Mouse (Mus musculus) gastrocnemius, postnatal 25 days (tissue): Measurements from ENCODE around the gene Fkbp2. TPM values are rescaled to one million over a fixed set of nuclear protein-coding genes. Genes with fewer than 3 reads are reported as not detected.

Source experiments
- DNase-seq: peaks from one replicate; pipeline ENCODE4 v3.0.0; 2022
- long read RNA-seq, 2 experiments: library from polyadenylated mRNA; stranded (forward); transcript quantifications; one replicate each; pipeline ENCODE4 v2.0.0; 2021
- total RNA-seq, 2 experiments: library from RNA; stranded (reverse); gene quantifications; 1 replicate in 1 of 2; 2 replicates in 1 of 2; pipeline ENCODE4 v1.2.3; 2021

The Fkbp2 gene
- total RNA-seq, result 10 to 100 TPM in 1 of 2 experiments, 1 to 10 TPM in 1; 7.9 to 12.4 TPM
- long read RNA-seq, experiment 1, transcript Fkbp2-201 (6 exons, 642 nt), result minor isoform, 6 of 25 reads
- long read RNA-seq, experiment 1, transcript Fkbp2-202 (6 exons, 664 nt), result major isoform, 17 of 25 reads
- long read RNA-seq, experiment 1, partial matches to known transcripts, result 1 of 25 reads
- long read RNA-seq, experiment 1, other reads (novel, unspliced or antisense), result 1 of 25 reads
- long read RNA-seq, experiment 2, transcript Fkbp2-202 (6 exons, 664 nt), result major isoform, 9 of 14 reads
- long read RNA-seq, experiment 2, partial matches to known transcripts, result 1 of 14 reads
- long read RNA-seq, experiment 2, other reads (novel, unspliced or antisense), result 0 of 14 reads

GRCm38 (mm10) chr19:6980381-6981093 is at the start of gene Fkbp2:
TSS of gene Fkbp2 (minus strand) at chr19:6980501.
- peak; percentile 98 for DNase-seq

- DNase-seq, result no peak
Measured at GRCm38 (mm10) chr19:7029531-7029930, 49.2 kb upstream of the Fkbp2 start.

GRCm38 (mm10) chr19:7020224-7020641 is 39.9 kb upstream of the Fkbp2 start:
- DNase-seq, result no peak

GRCm38 (mm10) chr19:7019191-7019590 is 38.9 kb upstream of the Fkbp2 start, which contains the start of gene Fermt3:
TSS of gene Fermt3 (minus strand) at chr19:7019469.
- peak; percentile 53 for DNase-seq

GRCm38 (mm10) chr19:7018546-7018945 is 38.2 kb upstream of the Fkbp2 start:
- DNase-seq, result no peak

- DNase-seq, result no peak
Measured at GRCm38 (mm10) chr19:7017541-7018457, 37.5 kb upstream of the Fkbp2 start.

- DNase-seq, result no peak
Measured at GRCm38 (mm10) chr19:7014481-7015135, 34.3 kb upstream of the Fkbp2 start.

- DNase-seq, result no peak
Measured at GRCm38 (mm10) chr19:7013984-7014383, 33.7 kb upstream of the Fkbp2 start.

- no peak for DNase-seq
Measured at GRCm38 (mm10) chr19:7012426-7012825, 32.1 kb upstream of the Fkbp2 start.

GRCm38 (mm10) chr19:7006892-7007593 is 26.7 kb upstream of the Fkbp2 start:
- no peak for DNase-seq

GRCm38 (mm10) chr19:6999360-7000063 is 19.2 kb upstream of the Fkbp2 start:
- DNase-seq, result no peak

- no peak for DNase-seq
Measured at GRCm38 (mm10) chr19:6997721-6998290, 17.5 kb upstream of the Fkbp2 start.

- DNase-seq, result peak; percentile 88
Measured at GRCm38 (mm10) chr19:6996006-6996405, 15.7 kb upstream of the Fkbp2 start, which contains the start of the genes Nudt22 and Trpt1. TSS of gene Nudt22 (minus strand) at chr19:6996117. TSS of gene Trpt1 (plus strand) at chr19:6996131.

- no peak for DNase-seq
Measured at GRCm38 (mm10) chr19:6995255-6995991, 15.1 kb upstream of the Fkbp2 start.

GRCm38 (mm10) chr19:6994489-6994888 is 14.2 kb upstream of the Fkbp2 start:
- no peak for DNase-seq

GRCm38 (mm10) chr19:6994002-6994401 is 13.7 kb upstream of the Fkbp2 start:
- DNase-seq, result no peak

GRCm38 (mm10) chr19:6993011-6993770 is 12.9 kb upstream of the Fkbp2 start:
- no peak for DNase-seq
